Mouse (Mus musculus): ENCODE measurements around the gene Aig1. TPM values are rescaled to one million over a fixed set of nuclear protein-coding genes. Genes with fewer than 3 reads are reported as not detected.
"Not testable (repeated sequence)": the region's sequence is repeated elsewhere in the genome, so short reads cannot be mapped to it uniquely, and the experiment has no call there.

Aig1 gene
- 30.7 and 33.9 TPM in 2 replicates for polyA plus RNA-seq (2015; fragmentation: Nextera tagmentation; extraction: Ambion mirVana)

GRCm38 (mm10) chr10:13868371-13869321 lies at the start of gene Aig1:
Aig1 (minus strand) TSS chr10:13868980.
- Histone ChIP-seq H3K4me3 (peak within 1 kb of the TSS; percentile 76), H3K27me3 (no peaks in the 10 kb centered on the region), H3K27ac (no peak within 1 kb of the TSS; the same call in 1 of the 2 replicates), H3K9me3 (no peaks in the 10 kb centered on the region), H3K36me3 (no peaks in the 10 kb centered on the region), H3K9ac (peak within 1 kb of the TSS; percentile 83), H3K4me1 (peaks cover 19% of the 10 kb centered on the region), H3K4me2 (peak within 1 kb of the TSS; percentile 72)
- peak; percentile 80 for ATAC-seq (ENCODE audit: insufficient number of reproducible peaks, insufficient read depth, low FRiP score, low TSS enrichment, low read depth)
- WGBS: 3% methylated on average over 67 of the region's 77 CpGs

- Histone ChIP-seq H3K4me1 (peaks cover 7% of the 10 kb centered on the region; the same call in 1 of the 2 replicates), H3K9me3 (no peaks in the 10 kb centered on the region), H3K27me3 (no peaks in the 10 kb centered on the region), H3K36me3 (no peaks in the 10 kb centered on the region), H3K4me2 (peak overlapping the region; percentile 28), H3K27ac (peak overlapping the region; percentile 68), H3K4me3 (no peak overlapping the region), H3K9ac (no peak overlapping the region)
- 35% methylated on average over 12 of the region's 12 CpGs for WGBS
- peak; percentile 67; the same call in 1 of the 2 replicates for ATAC-seq (ENCODE audit: insufficient number of reproducible peaks, insufficient read depth, low FRiP score, low TSS enrichment, low read depth)
Observed at GRCm38 (mm10) chr10:13916645-13917342, 48.0 kb upstream of the Aig1 start.

GRCm38 (mm10) chr10:13915211-13915610 lies 46.4 kb upstream of the Aig1 start:
- Histone ChIP-seq H3K4me3 (no peak overlapping the region), H3K36me3 (no peaks in the 10 kb centered on the region), H3K4me2 (no peak overlapping the region), H3K4me1 (peaks cover 7% of the 10 kb centered on the region; the same call in 1 of the 2 replicates), H3K9ac (no peak overlapping the region), H3K9me3 (no peaks in the 10 kb centered on the region), H3K27me3 (no peaks in the 10 kb centered on the region), H3K27ac (no peak overlapping the region)
- ATAC-seq (ENCODE audit: insufficient number of reproducible peaks, insufficient read depth, low FRiP score, low TSS enrichment, low read depth): no peak
- 79% methylated on average over 3 of the region's 3 CpGs for WGBS

- no peak for ATAC-seq (ENCODE audit: insufficient number of reproducible peaks, insufficient read depth, low FRiP score, low TSS enrichment, low read depth)
- H3K4me2 ChIP-seq: no peak overlapping the region
- H3K36me3 ChIP-seq: no peaks in the 10 kb centered on the region
Observed at GRCm38 (mm10) chr10:13913689-13914088, 44.9 kb upstream of the Aig1 start.

GRCm38 (mm10) chr10:13906261-13906741 lies 37.5 kb upstream of the Aig1 start:
- 37% methylated on average over 8 of the region's 8 CpGs for whole genome bisulfite sequencing
- H3K4me1 ChIP-seq: no peaks in the 10 kb centered on the region
- peak overlapping the region; percentile 66; the same call in 1 of the 2 replicates for H3K27ac ChIP-seq
- no peak overlapping the region for H3K4me3 ChIP-seq
- 0 out of 2 replicates have a peak, but pooled peaks cover 3% of the 10 kb centered on the region for H3K9me3 ChIP-seq
- H3K27me3 ChIP-seq: no peaks in the 10 kb centered on the region
- H3K4me2 ChIP-seq: peak overlapping the region; percentile 42
- H3K36me3 ChIP-seq: no peaks in the 10 kb centered on the region
- H3K9ac ChIP-seq: no peak overlapping the region
- ATAC-seq (ENCODE audit: insufficient number of reproducible peaks, insufficient read depth, low FRiP score, low TSS enrichment, low read depth): no peak

More at GRCm38 (mm10) chr10:13913689-13914088, 44.9 kb upstream of the Aig1 start:
- Histone ChIP-seq H3K27me3 (no peaks in the 10 kb centered on the region), H3K9me3 (no peaks in the 10 kb centered on the region), H3K4me1 (peaks cover 7% of the 10 kb centered on the region; the same call in 1 of the 2 replicates), H3K4me3 (no peak overlapping the region), H3K27ac (no peak overlapping the region), H3K9ac (no peak overlapping the region)

GRCm38 (mm10) chr10:13905618-13906017 lies 36.8 kb upstream of the Aig1 start:
- H3K9ac ChIP-seq: no peak overlapping the region
- no peaks in the 10 kb centered on the region for H3K4me1 ChIP-seq
- no peaks in the 10 kb centered on the region for H3K36me3 ChIP-seq
- no peaks in the 10 kb centered on the region for H3K27me3 ChIP-seq
- 87% methylated on average over 9 of the region's 9 CpGs for WGBS
- no peak overlapping the region for H3K4me2 ChIP-seq
- no peak for ATAC-seq (ENCODE audit: insufficient number of reproducible peaks, insufficient read depth, low FRiP score, low TSS enrichment, low read depth)
- H3K4me3 ChIP-seq: no peak overlapping the region
- no peak overlapping the region for H3K27ac ChIP-seq
- 0 out of 2 replicates have a peak, but pooled peaks cover 3% of the 10 kb centered on the region for H3K9me3 ChIP-seq

- not testable (repeated sequence) for H3K27me3 ChIP-seq; ATAC-seq (ENCODE audit: insufficient number of reproducible peaks, insufficient read depth, low FRiP score, low TSS enrichment, low read depth); H3K9ac ChIP-seq; H3K36me3 ChIP-seq; H3K4me1 ChIP-seq; H3K4me3 ChIP-seq; H3K9me3 ChIP-seq; H3K27ac ChIP-seq; H3K4me2 ChIP-seq
- 94% methylated on average over 6 of the region's 7 CpGs for WGBS
Observed at GRCm38 (mm10) chr10:13892762-13893161, 24.0 kb upstream of the Aig1 start.

- H3K9me3 ChIP-seq: no peaks in the 10 kb centered on the region
- H3K4me2 ChIP-seq: no peak overlapping the region
- no peak for ATAC-seq (ENCODE audit: insufficient number of reproducible peaks, insufficient read depth, low FRiP score, low TSS enrichment, low read depth)
- H3K4me3 ChIP-seq: no peak overlapping the region
- H3K36me3 ChIP-seq: no peaks in the 10 kb centered on the region
- H3K27ac ChIP-seq: no peak overlapping the region
- no peaks in the 10 kb centered on the region for H3K4me1 ChIP-seq
- H3K27me3 ChIP-seq: no peaks in the 10 kb centered on the region
- no peak overlapping the region for H3K9ac ChIP-seq
- WGBS: 90% methylated on average over 10 of the region's 10 CpGs
Observed at GRCm38 (mm10) chr10:13882975-13883875, 14.4 kb upstream of the Aig1 start.

GRCm38 (mm10) chr10:13882490-13882889 lies 13.7 kb upstream of the Aig1 start:
- Histone ChIP-seq H3K4me3 (no peak overlapping the region), H3K27ac (no peak overlapping the region), H3K4me2 (no peak overlapping the region), H3K9me3 (no peaks in the 10 kb centered on the region), H3K9ac (no peak overlapping the region), H3K36me3 (no peaks in the 10 kb centered on the region), H3K4me1 (no peaks in the 10 kb centered on the region), H3K27me3 (no peaks in the 10 kb centered on the region)
- no peak for ATAC-seq (ENCODE audit: insufficient number of reproducible peaks, insufficient read depth, low FRiP score, low TSS enrichment, low read depth)
- WGBS: 74% methylated on average over 9 of the region's 9 CpGs

- Histone ChIP-seq H3K4me1 (no peaks in the 10 kb centered on the region), H3K4me3 (no peak overlapping the region), H3K27me3 (no peaks in the 10 kb centered on the region), H3K9me3 (no peaks in the 10 kb centered on the region), H3K9ac (no peak overlapping the region), H3K4me2 (no peak overlapping the region), H3K27ac (no peak overlapping the region), H3K36me3 (no peaks in the 10 kb centered on the region)
- no peak for ATAC-seq (ENCODE audit: insufficient number of reproducible peaks, insufficient read depth, low FRiP score, low TSS enrichment, low read depth)
- WGBS: 79% methylated on average over 4 of the region's 4 CpGs
Observed at GRCm38 (mm10) chr10:13878696-13879095, 9.9 kb upstream of the Aig1 start.

- WGBS: 80% methylated on average over 4 of the region's 4 CpGs
- H3K9me3 ChIP-seq: no peaks in the 10 kb centered on the region
- H3K27me3 ChIP-seq: no peaks in the 10 kb centered on the region
- no peak overlapping the region for H3K9ac ChIP-seq
- no peak for ATAC-seq (ENCODE audit: insufficient number of reproducible peaks, insufficient read depth, low FRiP score, low TSS enrichment, low read depth)
- no peak overlapping the region for H3K4me2 ChIP-seq
- no peak overlapping the region for H3K4me3 ChIP-seq
- H3K27ac ChIP-seq: no peak overlapping the region
- no peaks in the 10 kb centered on the region for H3K36me3 ChIP-seq
- no peaks in the 10 kb centered on the region for H3K4me1 ChIP-seq
Observed at GRCm38 (mm10) chr10:13875038-13875420, 6.2 kb upstream of the Aig1 start.
